Mouse (Mus musculus) ES-CJ7 (cell line): ENCODE measurements around the gene Rnf215.
"Not testable (repeated sequence)": the region's sequence is repeated elsewhere in the genome, so short reads cannot be mapped to it uniquely, and the experiment has no call there.

Experiments
- DNase-seq: peaks from one replicate; pipeline ENCODE4 v3.0.0; 2011; ENCODE audit warnings: low read depth, low spot score

Gene Rnf215

GRCm38 (mm10) chr11:4134986-4135935 is at the start of gene Rnf215:
Gene Rnf215 (plus strand): TSS chr11:4135202.
- peak; percentile 91 for DNase-seq

- no peak for DNase-seq
These were observed 48.8 kb upstream of the Rnf215 start for GRCm38 (mm10) chr11:4086246-4086645.

- DNase-seq = no peak
These were observed 47.7 kb upstream of the Rnf215 start for GRCm38 (mm10) chr11:4087267-4087666.

- peak; percentile 68 for DNase-seq
These were observed 41.3 kb upstream of the Rnf215 start for GRCm38 (mm10) chr11:4093459-4094377.

GRCm38 (mm10) chr11:4094378-4095170 is 40.4 kb upstream of the Rnf215 start:
- peak; percentile 93 for DNase-seq

- DNase-seq = peak; percentile 68
These were observed 39.6 kb upstream of the Rnf215 start, which contains the start of gene Mtfp1 for GRCm38 (mm10) chr11:4095171-4096053. Gene Mtfp1 (minus strand): TSS chr11:4095445.

- peak; percentile 99 for DNase-seq
These were observed 38.7 kb upstream of the Rnf215 start for GRCm38 (mm10) chr11:4096054-4096984.

- DNase-seq = peak; percentile 35
These were observed 37.8 kb upstream of the Rnf215 start for GRCm38 (mm10) chr11:4097091-4097621.

GRCm38 (mm10) chr11:4098120-4098519 is 36.9 kb upstream of the Rnf215 start:
- no peak for DNase-seq

- DNase-seq = no peak
These were observed 36.2 kb upstream of the Rnf215 start for GRCm38 (mm10) chr11:4098816-4099215.

GRCm38 (mm10) chr11:4099447-4099846 is 35.6 kb upstream of the Rnf215 start:
- DNase-seq = no peak

GRCm38 (mm10) chr11:4101851-4102250 is 33.2 kb upstream of the Rnf215 start:
- no peak for DNase-seq

- no peak for DNase-seq
These were observed 31.5 kb upstream of the Rnf215 start for GRCm38 (mm10) chr11:4103522-4103921.

GRCm38 (mm10) chr11:4104989-4105388 is 30.0 kb upstream of the Rnf215 start:
- DNase-seq = no peak

GRCm38 (mm10) chr11:4105444-4105843 is 29.6 kb upstream of the Rnf215 start:
- DNase-seq = no peak

- not testable (repeated sequence) for DNase-seq
These were observed 27.1 kb upstream of the Rnf215 start for GRCm38 (mm10) chr11:4107901-4108300.

- no peak for DNase-seq
These were observed 26.3 kb upstream of the Rnf215 start for GRCm38 (mm10) chr11:4108691-4109090.

GRCm38 (mm10) chr11:4112033-4112432 is 23.0 kb upstream of the Rnf215 start:
- no peak for DNase-seq

GRCm38 (mm10) chr11:4112861-4113260 is 22.1 kb upstream of the Rnf215 start:
- no peak for DNase-seq
